21 mouse cellular contexts compared by ENCODE assay signal in the genomic region with DNA sequence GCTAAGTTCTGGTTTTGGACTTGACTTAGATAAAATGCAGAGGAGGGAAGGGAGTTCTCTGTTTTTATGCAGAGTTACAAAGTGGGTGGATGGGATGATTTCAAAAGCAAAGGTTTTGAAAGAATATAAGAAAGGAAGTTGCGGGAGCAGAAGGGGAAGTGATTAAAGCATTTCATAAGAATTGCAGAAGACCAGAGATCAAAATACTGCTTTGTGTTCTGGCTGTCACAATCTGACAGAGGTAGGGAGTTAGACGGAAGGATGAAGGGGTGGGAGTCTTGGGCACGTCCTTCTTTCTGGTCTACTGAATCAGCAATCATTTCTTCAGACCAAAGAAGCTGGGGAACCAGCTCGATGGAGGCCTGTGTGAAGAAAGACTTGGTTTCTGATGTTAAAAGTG.
DNase-seq lines count a peak whose midpoint lies in the region; ATAC-seq lines count a peak whose summit lies in the region.
"Had no signal": no experiment of that assay in that cellular context is flagged by ENCODE, and none has a peak within 500 bp of the region (broad histone marks: within the 10 kb centered on the region; RNA-seq: fewer than 3 reads in every experiment).

No protein-coding gene starts in this region.

- H3K27ac ChIP-seq in liver, embryonic 12.5 days, result 0 out of 2 replicates have a peak overlapping the region, but pooled peaks have one; percentile 17
- H3K27ac ChIP-seq in liver, embryonic 11.5 days (ENCODE audit: low read depth, low read length), result no peak overlapping the region; the same call in 1 of the 2 replicates
- 0 out of 2 replicates have a peak overlapping the region, but pooled peaks have one; percentile 60 for H3K27ac ChIP-seq in liver, embryonic 15.5 days (replicated peaks)
- H3K27ac ChIP-seq: embryonic facial prominence, embryonic 15.5 days; hindbrain, embryonic 13.5 days; stomach, postnatal 0 days had no signal

- H3K4me3 ChIP-seq in liver, embryonic 12.5 days, result no peak overlapping the region
- H3K4me3 ChIP-seq in liver, embryonic 11.5 days (ENCODE audit: low read depth, low read length), result no peak overlapping the region
- H3K4me3 ChIP-seq in liver, embryonic 15.5 days (replicated peaks), result no peak overlapping the region
- H3K4me3 ChIP-seq: embryonic facial prominence, embryonic 15.5 days; hindbrain, embryonic 13.5 days had no signal

- no peak overlapping the region for H3K9ac ChIP-seq in liver, embryonic 12.5 days
- no peak overlapping the region for H3K9ac ChIP-seq in liver, embryonic 11.5 days (ENCODE audit: low read depth, low read length)
- no peak overlapping the region for H3K9ac ChIP-seq in liver, embryonic 15.5 days
- H3K9ac ChIP-seq: embryonic facial prominence, embryonic 15.5 days; hindbrain, embryonic 13.5 days; lung, embryonic 14.5 days had no signal

- peaks cover 22% of the 10 kb centered on the region for H3K4me1 ChIP-seq in liver, embryonic 12.5 days
- H3K4me1 ChIP-seq in liver, embryonic 11.5 days (replicated peaks; ENCODE audit: control insufficient read depth, insufficient read depth, low read length), result peaks cover 9% of the 10 kb centered on the region
- peaks cover 30% of the 10 kb centered on the region for H3K4me1 ChIP-seq in liver, embryonic 15.5 days (replicated peaks)
- H3K4me1 ChIP-seq: embryonic facial prominence, embryonic 15.5 days; hindbrain, embryonic 13.5 days had no signal

- H3K36me3 ChIP-seq in liver, embryonic 12.5 days, result no peaks in the 10 kb centered on the region
- no peaks in the 10 kb centered on the region for H3K36me3 ChIP-seq in liver, embryonic 11.5 days (ENCODE audit: control insufficient read depth, insufficient read depth, low read length)
- H3K36me3 ChIP-seq in liver, embryonic 15.5 days (replicated peaks), result no peaks in the 10 kb centered on the region
- H3K36me3 ChIP-seq: embryonic facial prominence, embryonic 15.5 days; hindbrain, embryonic 13.5 days had no signal

- no peak overlapping the region for H3K4me2 ChIP-seq in liver, embryonic 12.5 days
- no peak overlapping the region for H3K4me2 ChIP-seq in liver, embryonic 11.5 days
- H3K4me2 ChIP-seq in liver, embryonic 15.5 days, result no peak overlapping the region
- H3K4me2 ChIP-seq: embryonic facial prominence, embryonic 15.5 days; hindbrain, embryonic 13.5 days; lung, embryonic 14.5 days had no signal

- ATAC-seq in liver, embryonic 12.5 days, result no peak
- ATAC-seq in liver, embryonic 11.5 days (replicated peaks; ENCODE audit: low FRiP score), result no peak
- peak; percentile 78 for ATAC-seq in common myeloid progenitor, adult 5-6 weeks (replicated peaks; ENCODE audit: low read depth, poor library complexity, severe bottlenecking)
- ATAC-seq in liver, embryonic 15.5 days (ENCODE audit: insufficient read depth), result no peak
- peak; percentile 76 for ATAC-seq in neutrophil, adult 5-6 weeks (ENCODE audit: extremely low read depth, insufficient number of reproducible peaks, low FRiP score, poor library complexity, severe bottlenecking)
- ATAC-seq: activated CD4-positive, CD25-positive, alpha-beta regulatory T cell, adult 4 months; forebrain, embryonic 16.5 days; Patski had no signal

- 15% methylated on average over 4 of the region's 4 CpGs for WGBS in liver, embryonic 12.5 days (ENCODE audit: insufficient replicate concordance)
- WGBS in liver, embryonic 11.5 days, result 34% methylated on average over 4 of the region's 4 CpGs
- 11% methylated on average over 4 of the region's 4 CpGs for WGBS in liver, embryonic 15.5 days (ENCODE audit: insufficient replicate concordance)

- H3K9me3 ChIP-seq in liver, embryonic 12.5 days (replicated peaks), result no peaks in the 10 kb centered on the region
- no peaks in the 10 kb centered on the region for H3K9me3 ChIP-seq in liver, embryonic 11.5 days (ENCODE audit: control insufficient read depth, low read length)
- no peaks in the 10 kb centered on the region for H3K9me3 ChIP-seq in liver, embryonic 15.5 days (replicated peaks)
- H3K9me3 ChIP-seq: embryonic facial prominence, embryonic 15.5 days; hindbrain, embryonic 13.5 days had no signal

- no peaks in the 10 kb centered on the region for H3K27me3 ChIP-seq in liver, embryonic 12.5 days (replicated peaks)
- H3K27me3 ChIP-seq in liver, embryonic 11.5 days (replicated peaks; ENCODE audit: control insufficient read depth, insufficient read depth, low read length), result no peaks in the 10 kb centered on the region
- no peaks in the 10 kb centered on the region for H3K27me3 ChIP-seq in liver, embryonic 15.5 days
- H3K27me3 ChIP-seq: embryonic facial prominence, embryonic 15.5 days; hindbrain, embryonic 13.5 days; Patski had no signal

- DNase-seq in liver, embryonic 11.5 days (ENCODE audit: low spot score), result no peak
- no peak for DNase-seq in right cerebral cortex, postnatal 10 days (ENCODE audit: low spot score in 2 of 2)
- no peak for DNase-seq in left cerebral cortex, adult 18-20 months (ENCODE audit: low spot score in 2 of 2)
- DNase-seq: adrenal gland, postnatal 10 days; cerebellum, adult 11-12 months; cerebellum, postnatal 25 days; gastrocnemius, postnatal 36 days; kidney, adult 8-10 months; kidney, postnatal 14 days; layer of hippocampus, adult 9-11 months; lung, embryonic 14.5 days had no signal

Comparison
In these comparisons a context has a peak if more than half of its experiments do, and no peak if none do; other contexts are left out.
1. ATAC-seq: peak in common myeloid progenitor, adult 5-6 weeks (single experiment) and neutrophil, adult 5-6 weeks (single experiment); none in liver, embryonic 12.5 days (single experiment), liver, embryonic 11.5 days (single experiment) and liver, embryonic 15.5 days (single experiment).